In genomic region chr3:142125556-142125955, GRCm38 (mm10) we compare ENCODE assay signal across 11 mouse cellular contexts. TPM values are rescaled to one million over a fixed set of nuclear protein-coding genes. Genes with fewer than 3 reads are reported as not detected.
DNase-seq lines count a peak whose midpoint lies in the region; ATAC-seq and TF ChIP-seq lines count a peak whose summit lies in the region.
"Had no signal": no experiment of that assay in that cellular context is flagged by ENCODE, and none has a peak within 500 bp of the region (broad histone marks: within the 10 kb centered on the region; RNA-seq: fewer than 3 reads in every experiment).

No protein-coding gene starts in this region.

- H3K36me3 ChIP-seq in midbrain, embryonic 11.5 days (ENCODE audit: control insufficient read depth, insufficient read depth, low read length): no peaks in the 10 kb centered on the region
- no peaks in the 10 kb centered on the region for H3K36me3 ChIP-seq in midbrain, embryonic 14.5 days (ENCODE audit: control insufficient read depth, insufficient read depth, low read length)
- H3K36me3 ChIP-seq in heart, embryonic 15.5 days: no peaks in the 10 kb centered on the region
- no peaks in the 10 kb centered on the region for H3K36me3 ChIP-seq in lung, embryonic 14.5 days (ENCODE audit: insufficient read depth)

- no peak overlapping the region for H3K4me3 ChIP-seq in midbrain, embryonic 11.5 days (ENCODE audit: low read depth, low read length)
- no peak overlapping the region for H3K4me3 ChIP-seq in midbrain, embryonic 14.5 days (replicated peaks; ENCODE audit: low read depth, low read length)
- no peak overlapping the region for H3K4me3 ChIP-seq in heart, embryonic 15.5 days
- H3K4me3 ChIP-seq in lung, embryonic 14.5 days (ENCODE audit: low read depth, low read length): no peak overlapping the region
- H3K4me3 ChIP-seq: myocyte had no signal

- H3K27me3 ChIP-seq in midbrain, embryonic 11.5 days (ENCODE audit: control insufficient read depth, insufficient read depth, low read length): no peaks in the 10 kb centered on the region
- H3K27me3 ChIP-seq in midbrain, embryonic 14.5 days (ENCODE audit: control insufficient read depth, insufficient read depth, low read length): no peaks in the 10 kb centered on the region
- peaks cover 14% of the 10 kb centered on the region for H3K27me3 ChIP-seq in heart, embryonic 15.5 days
- H3K27me3 ChIP-seq in lung, embryonic 14.5 days (ENCODE audit: insufficient read depth, low read length): no peaks in the 10 kb centered on the region

- H3K4me2 ChIP-seq in midbrain, embryonic 11.5 days: no peak overlapping the region
- H3K4me2 ChIP-seq in midbrain, embryonic 14.5 days (ENCODE audit: low read length): no peak overlapping the region
- H3K4me2 ChIP-seq in heart, embryonic 15.5 days: 0 out of 2 replicates have a peak overlapping the region, but pooled peaks have one; percentile 0
- H3K4me2 ChIP-seq in lung, embryonic 14.5 days: no peak overlapping the region

- DNase-seq in midbrain, embryonic 11.5 days (ENCODE audit: low spot score, missing footprints): no peak
- no peak for DNase-seq in midbrain, embryonic 14.5 days
- DNase-seq in lung, embryonic 14.5 days: peak; percentile 67
- DNase-seq in MN1 (ENCODE audit: low spot score): no peak
- DNase-seq in layer of hippocampus, postnatal 10 days (ENCODE audit: low spot score in 2 of 2): no peak
- no peak for DNase-seq in cerebellum, adult 9-10 months
- DNase-seq: cerebellum, adult 9-11 months; thymus, postnatal 36 days had no signal

- 69% methylated on average over 2 of the region's 2 CpGs for WGBS in midbrain, embryonic 11.5 days
- WGBS in midbrain, embryonic 14.5 days: 78% methylated on average over 2 of the region's 2 CpGs
- WGBS in heart, embryonic 15.5 days: 30% methylated on average over 2 of the region's 2 CpGs
- 34% methylated on average over 2 of the region's 2 CpGs for WGBS in lung, embryonic 14.5 days

- H3K27ac ChIP-seq in midbrain, embryonic 11.5 days (ENCODE audit: low read depth, low read length): no peak overlapping the region
- no peak overlapping the region for H3K27ac ChIP-seq in midbrain, embryonic 14.5 days (replicated peaks; ENCODE audit: low read depth, low read length)
- H3K27ac ChIP-seq in heart, embryonic 15.5 days: no peak overlapping the region
- no peak overlapping the region for H3K27ac ChIP-seq in lung, embryonic 14.5 days (ENCODE audit: low read depth)

- no peaks in the 10 kb centered on the region for H3K9me3 ChIP-seq in midbrain, embryonic 11.5 days (ENCODE audit: control insufficient read depth, low read length)
- H3K9me3 ChIP-seq in midbrain, embryonic 14.5 days (ENCODE audit: control insufficient read depth, low read length): no peaks in the 10 kb centered on the region
- H3K9me3 ChIP-seq in heart, embryonic 15.5 days (replicated peaks): no peaks in the 10 kb centered on the region
- no peaks in the 10 kb centered on the region for H3K9me3 ChIP-seq in lung, embryonic 14.5 days (ENCODE audit: low read depth, low read length)

- H3K9ac ChIP-seq in midbrain, embryonic 11.5 days (ENCODE audit: low read length): no peak overlapping the region
- H3K9ac ChIP-seq in midbrain, embryonic 14.5 days (replicated peaks; ENCODE audit: low read length): no peak overlapping the region
- H3K9ac ChIP-seq in heart, embryonic 15.5 days: no peak overlapping the region
- no peak overlapping the region for H3K9ac ChIP-seq in lung, embryonic 14.5 days

- ATAC-seq in midbrain, embryonic 11.5 days (ENCODE audit: low FRiP score): peak; percentile 64; the same call in 1 of the 2 replicates
- no peak for ATAC-seq in midbrain, embryonic 14.5 days (ENCODE audit: low FRiP score, low TSS enrichment)
- peak; percentile 88 for ATAC-seq in heart, embryonic 15.5 days (replicated peaks; ENCODE audit: insufficient number of reproducible peaks, insufficient read depth, low FRiP score, low read depth)
- ATAC-seq in lung, embryonic 14.5 days (ENCODE audit: insufficient read depth): peak; percentile 85

- peaks cover 2% of the 10 kb centered on the region; the same call in 1 of the 2 replicates for H3K4me1 ChIP-seq in midbrain, embryonic 11.5 days (ENCODE audit: control insufficient read depth, insufficient read depth, low read length)
- H3K4me1 ChIP-seq in midbrain, embryonic 14.5 days (ENCODE audit: control insufficient read depth, insufficient read depth, low read length): no peaks in the 10 kb centered on the region
- H3K4me1 ChIP-seq in heart, embryonic 15.5 days (replicated peaks): 0 out of 2 replicates have a peak, but pooled peaks cover 14% of the 10 kb centered on the region
- H3K4me1 ChIP-seq in lung, embryonic 14.5 days (ENCODE audit: insufficient read depth): no peaks in the 10 kb centered on the region

- no peak for TF ChIP-seq CTCF in lung, embryonic 14.5 days (IDR thresholded peaks at IDR 0.05; ENCODE audit: low read depth)

RNA-seq across cellular contexts. Expression of gene Bmpr1b, which starts 43.7 kb away (rescaled TPM):
- polyA plus RNA-seq in midbrain, embryonic 11.5 days (2014; fragmentation: Nextera tagmentation; extraction: Ambion mirVana): 5.5 and 6.0 TPM in 2 replicates
- 2.9 and 4.2 TPM in 2 replicates for polyA plus RNA-seq in midbrain, embryonic 14.5 days (2014; fragmentation: Nextera tagmentation; extraction: Ambion mirVana)
- polyA plus RNA-seq in heart, embryonic 15.5 days (2015; fragmentation: Nextera tagmentation; extraction: Ambion mirVana): 0.59 and 1.2 TPM in 2 replicates
- polyA plus RNA-seq in lung, embryonic 14.5 days (2014; fragmentation: Nextera tagmentation; extraction: Ambion mirVana): 6.7 and 8.5 TPM in 2 replicates
- 10 to 100 TPM; 13.0 to 13.7 TPM for total RNA-seq in layer of hippocampus, postnatal 10 days (2021)
- total RNA-seq: megakaryocyte, adult 5-6 weeks had no signal
